ENCODE assay signal across 9 mouse cellular contexts in the genomic region with DNA sequence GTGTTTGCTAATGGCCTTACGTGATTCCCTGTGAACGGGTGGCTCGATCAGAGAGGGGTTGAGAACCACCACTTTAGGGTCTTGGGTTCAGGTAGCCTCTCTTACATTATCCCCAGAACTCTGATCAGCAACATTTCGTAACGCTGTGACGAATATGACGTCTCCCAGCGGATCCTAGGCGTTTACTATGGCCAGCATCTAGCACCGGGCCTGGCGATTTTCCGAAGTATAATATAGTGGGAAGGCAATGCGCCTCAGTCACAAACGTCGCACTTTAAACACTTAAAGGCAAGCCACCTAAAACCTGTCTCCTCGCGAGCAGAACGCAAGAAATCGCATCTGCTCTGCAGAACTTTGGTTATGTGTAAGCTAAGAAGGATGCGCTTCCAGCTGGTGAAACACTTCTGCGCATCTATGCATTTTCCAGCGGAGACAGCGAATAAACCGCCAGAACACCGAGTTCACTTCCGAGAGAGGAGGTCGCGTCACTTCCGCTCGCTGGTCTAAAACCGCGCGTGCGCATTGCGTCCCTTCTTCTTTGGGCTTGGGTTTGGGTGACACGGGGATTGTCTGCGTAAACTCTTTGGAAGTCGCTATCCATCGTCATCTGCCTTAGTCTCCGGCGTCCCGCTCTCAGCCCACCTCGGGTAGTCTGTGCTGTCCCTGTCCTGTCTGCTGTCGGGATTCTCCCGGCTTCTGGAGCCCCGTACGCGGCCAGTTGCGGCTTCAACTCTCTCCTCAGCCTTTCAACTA. TPM values are rescaled to one million over a fixed set of nuclear protein-coding genes. Genes with fewer than 3 reads are reported as not detected.
DNase-seq lines count a peak whose midpoint lies in the region; ATAC-seq lines count a peak whose summit lies in the region.
"Had no signal": no experiment of that assay in that cellular context is flagged by ENCODE, and none has a peak within 500 bp of the region (broad histone marks: within the 10 kb centered on the region; RNA-seq: fewer than 3 reads in every experiment).

No protein-coding gene starts in this region.

- H3K4me2 ChIP-seq in embryonic facial prominence, embryonic 12.5 days (replicated peaks) = peak overlapping the region; percentile 42
- peak overlapping the region; percentile 67 for H3K4me2 ChIP-seq in heart, embryonic 15.5 days

- peak overlapping the region; percentile 30; the same call in 1 of the 2 replicates for H3K9ac ChIP-seq in embryonic facial prominence, embryonic 12.5 days
- H3K9ac ChIP-seq in heart, embryonic 15.5 days = no peak overlapping the region

- peak overlapping the region; percentile 26 for H3K4me3 ChIP-seq in embryonic facial prominence, embryonic 12.5 days
- H3K4me3 ChIP-seq in heart, embryonic 15.5 days = peak overlapping the region; percentile 42

- no peaks in the 10 kb centered on the region for H3K36me3 ChIP-seq in embryonic facial prominence, embryonic 12.5 days
- H3K36me3 ChIP-seq in heart, embryonic 15.5 days = no peaks in the 10 kb centered on the region

- WGBS in embryonic facial prominence, embryonic 12.5 days = 41% methylated on average over 49 of the region's 49 CpGs
- WGBS in heart, embryonic 15.5 days = 36% methylated on average over 49 of the region's 49 CpGs

- ATAC-seq in embryonic facial prominence, embryonic 12.5 days (ENCODE audit: insufficient number of reproducible peaks, insufficient read depth, low FRiP score, low TSS enrichment) = no peak
- ATAC-seq in heart, embryonic 15.5 days (replicated peaks; ENCODE audit: insufficient number of reproducible peaks, insufficient read depth, low FRiP score, low read depth) = no peak
- ATAC-seq: Patski had no signal

- DNase-seq in thymus, postnatal 14 days = peak; percentile 14
- DNase-seq in thymus, adult 18-20 months = no peak
- DNase-seq in kidney, postnatal 10 days = peak; percentile 66
- DNase-seq in liver (peak; percentile 59), adipocyte (ENCODE audit: low spot score) (no peak)
- DNase-seq in neural tube, embryonic 10.5 days (ENCODE audit: extremely low spot score, low spot score) = peak; percentile 79

- no peaks in the 10 kb centered on the region for H3K27me3 ChIP-seq in embryonic facial prominence, embryonic 12.5 days
- H3K27me3 ChIP-seq in heart, embryonic 15.5 days = no peaks in the 10 kb centered on the region
- H3K27me3 ChIP-seq: Patski had no signal

- no peaks in the 10 kb centered on the region for H3K9me3 ChIP-seq in embryonic facial prominence, embryonic 12.5 days
- H3K9me3 ChIP-seq in heart, embryonic 15.5 days (replicated peaks) = no peaks in the 10 kb centered on the region

- no peak overlapping the region for H3K27ac ChIP-seq in embryonic facial prominence, embryonic 12.5 days
- no peak overlapping the region for H3K27ac ChIP-seq in heart, embryonic 15.5 days

- H3K4me1 ChIP-seq in embryonic facial prominence, embryonic 12.5 days = no peaks in the 10 kb centered on the region
- no peaks in the 10 kb centered on the region for H3K4me1 ChIP-seq in heart, embryonic 15.5 days (replicated peaks)

RNA-seq across cellular contexts. Expression of a gene that starts 57.8 kb away (rescaled TPM):
- polyA plus RNA-seq in embryonic facial prominence, embryonic 12.5 days (2016; fragmentation: Nextera tagmentation; extraction: Ambion mirVana) = 32.6 and 34.7 TPM in 2 replicates
- polyA plus RNA-seq in heart, embryonic 15.5 days (2015; fragmentation: Nextera tagmentation; extraction: Ambion mirVana) = 16.6 and 19.5 TPM in 2 replicates

RNA-seq across cellular contexts. Expression of a gene that starts 59.5 kb away (rescaled TPM):
- polyA plus RNA-seq in embryonic facial prominence, embryonic 12.5 days (2016; fragmentation: Nextera tagmentation; extraction: Ambion mirVana) = not detected in 2 replicates
- not detected in 2 replicates for polyA plus RNA-seq in heart, embryonic 15.5 days (2015; fragmentation: Nextera tagmentation; extraction: Ambion mirVana)
- polyA plus RNA-seq: Patski had no signal

Comparison
In these comparisons a context has a peak if more than half of its experiments do, and no peak if none do; other contexts are left out.
1. DNase-seq: peak in thymus, postnatal 14 days (single experiment), kidney, postnatal 10 days (single experiment), liver (single experiment) and neural tube, embryonic 10.5 days (single experiment); none in thymus, adult 18-20 months (0 of 2) and adipocyte (single experiment).